Mouse (Mus musculus): ENCODE measurements around the gene Pdcd6ip. TPM values are rescaled to one million over a fixed set of nuclear protein-coding genes. Genes with fewer than 3 reads are reported as not detected.

The Pdcd6ip gene
- polyA plus RNA-seq, 1 experiment from 2014 or later: 44.6 TPM

GRCm38 (mm10) chr9:113708361-113709280 lies 562 bp upstream of the Pdcd6ip start:
- H3K4me1 ChIP-seq (replicated peaks; ENCODE audit: control insufficient read depth, insufficient read depth, low read length): peaks cover 21% of the 10 kb centered on the region
- no peaks in the 10 kb centered on the region for H3K9me3 ChIP-seq (ENCODE audit: control insufficient read depth, low read length)
- peak overlapping the region; percentile 98 for H3K4me3 ChIP-seq (replicated peaks; ENCODE audit: low read length)
- no peaks in the 10 kb centered on the region for H3K36me3 ChIP-seq (ENCODE audit: control insufficient read depth, insufficient read depth)
- H3K27ac ChIP-seq (ENCODE audit: low read length): peak overlapping the region; percentile 67
- 56% methylated on average over 19 of the region's 19 CpGs for WGBS
- no peak for ATAC-seq
- H3K9ac ChIP-seq (replicated peaks; ENCODE audit: low read depth, low read length): peak overlapping the region; percentile 97
- H3K4me2 ChIP-seq (ENCODE audit: low read length): peak overlapping the region; percentile 93
- H3K27me3 ChIP-seq (replicated peaks; ENCODE audit: control insufficient read depth, insufficient read depth, low read length): no peaks in the 10 kb centered on the region

- no peak for ATAC-seq
- peak overlapping the region; percentile 93 for H3K4me2 ChIP-seq (ENCODE audit: low read length)
- H3K9me3 ChIP-seq (ENCODE audit: control insufficient read depth, low read length): no peaks in the 10 kb centered on the region
- no peaks in the 10 kb centered on the region for H3K27me3 ChIP-seq (replicated peaks; ENCODE audit: control insufficient read depth, insufficient read depth, low read length)
- WGBS: 61% methylated on average over 9 of the region's 9 CpGs
- H3K36me3 ChIP-seq (ENCODE audit: control insufficient read depth, insufficient read depth): no peaks in the 10 kb centered on the region
- H3K9ac ChIP-seq (replicated peaks; ENCODE audit: low read depth, low read length): peak overlapping the region; percentile 32; the same call in 1 of the 2 replicates
- peak overlapping the region; percentile 98 for H3K4me3 ChIP-seq (replicated peaks; ENCODE audit: low read length)
- H3K4me1 ChIP-seq (replicated peaks; ENCODE audit: control insufficient read depth, insufficient read depth, low read length): peaks cover 21% of the 10 kb centered on the region
- no peak overlapping the region for H3K27ac ChIP-seq (ENCODE audit: low read length)
These were observed 1.2 kb downstream of the Pdcd6ip start for GRCm38 (mm10) chr9:113706841-113707240.

- 86% methylated on average over 2 of the region's 2 CpGs for WGBS
- peaks cover 21% of the 10 kb centered on the region for H3K4me1 ChIP-seq (replicated peaks; ENCODE audit: control insufficient read depth, insufficient read depth, low read length)
- H3K27ac ChIP-seq (ENCODE audit: low read length): no peak overlapping the region
- peak overlapping the region; percentile 32; the same call in 1 of the 2 replicates for H3K9ac ChIP-seq (replicated peaks; ENCODE audit: low read depth, low read length)
- no peaks in the 10 kb centered on the region for H3K27me3 ChIP-seq (replicated peaks; ENCODE audit: control insufficient read depth, insufficient read depth, low read length)
- ATAC-seq: no peak
- no peaks in the 10 kb centered on the region for H3K9me3 ChIP-seq (ENCODE audit: control insufficient read depth, low read length)
- H3K4me2 ChIP-seq (ENCODE audit: low read length): peak overlapping the region; percentile 93
- no peak overlapping the region; the same call in 1 of the 2 replicates for H3K4me3 ChIP-seq (replicated peaks; ENCODE audit: low read length)
- no peaks in the 10 kb centered on the region for H3K36me3 ChIP-seq (ENCODE audit: control insufficient read depth, insufficient read depth)
These were observed 2.0 kb downstream of the Pdcd6ip start for GRCm38 (mm10) chr9:113706108-113706507.

GRCm38 (mm10) chr9:113701441-113702160 lies 6.5 kb downstream of the Pdcd6ip start:
- 84% methylated on average over 5 of the region's 5 CpGs for WGBS
- no peak for ATAC-seq
- Histone ChIP-seq H3K36me3 (ENCODE audit: control insufficient read depth, insufficient read depth) (no peaks in the 10 kb centered on the region), H3K4me1 (replicated peaks; ENCODE audit: control insufficient read depth, insufficient read depth, low read length) (peaks cover 14% of the 10 kb centered on the region), H3K4me2 (ENCODE audit: low read length) (no peak overlapping the region), H3K27ac (ENCODE audit: low read length) (no peak overlapping the region), H3K27me3 (replicated peaks; ENCODE audit: control insufficient read depth, insufficient read depth, low read length) (no peaks in the 10 kb centered on the region), H3K9ac (replicated peaks; ENCODE audit: low read depth, low read length) (no peak overlapping the region), H3K9me3 (ENCODE audit: control insufficient read depth, low read length) (no peaks in the 10 kb centered on the region), H3K4me3 (replicated peaks; ENCODE audit: low read length) (no peak overlapping the region)

GRCm38 (mm10) chr9:113687461-113687860 lies 20.6 kb downstream of the Pdcd6ip start:
- Histone ChIP-seq H3K27ac (ENCODE audit: low read length) (no peak overlapping the region), H3K9me3 (ENCODE audit: control insufficient read depth, low read length) (no peaks in the 10 kb centered on the region), H3K27me3 (replicated peaks; ENCODE audit: control insufficient read depth, insufficient read depth, low read length) (no peaks in the 10 kb centered on the region), H3K4me3 (replicated peaks; ENCODE audit: low read length) (no peak overlapping the region), H3K36me3 (ENCODE audit: control insufficient read depth, insufficient read depth) (peaks cover 17% of the 10 kb centered on the region), H3K4me2 (ENCODE audit: low read length) (no peak overlapping the region), H3K9ac (replicated peaks; ENCODE audit: low read depth, low read length) (no peak overlapping the region), H3K4me1 (replicated peaks; ENCODE audit: control insufficient read depth, insufficient read depth, low read length) (no peaks in the 10 kb centered on the region)
- 97% methylated on average over 12 of the region's 12 CpGs for WGBS
- ATAC-seq: no peak

GRCm38 (mm10) chr9:113673721-113674120 lies 34.3 kb downstream of the Pdcd6ip start:
- whole genome bisulfite sequencing: 95% methylated on average over 6 of the region's 6 CpGs

GRCm38 (mm10) chr9:113672352-113672751 lies 35.7 kb downstream of the Pdcd6ip start:
- ATAC-seq: no peak
- 92% methylated on average over 5 of the region's 5 CpGs for WGBS
- no peak overlapping the region for H3K27ac ChIP-seq (ENCODE audit: low read length)
- no peak overlapping the region for H3K4me3 ChIP-seq (replicated peaks; ENCODE audit: low read length)
- H3K4me1 ChIP-seq (replicated peaks; ENCODE audit: control insufficient read depth, insufficient read depth, low read length): no peaks in the 10 kb centered on the region
- no peak overlapping the region for H3K9ac ChIP-seq (replicated peaks; ENCODE audit: low read depth, low read length)
- no peaks in the 10 kb centered on the region for H3K27me3 ChIP-seq (replicated peaks; ENCODE audit: control insufficient read depth, insufficient read depth, low read length)
- H3K36me3 ChIP-seq (ENCODE audit: control insufficient read depth, insufficient read depth): peaks cover 48% of the 10 kb centered on the region
- H3K9me3 ChIP-seq (ENCODE audit: control insufficient read depth, low read length): peaks cover 8% of the 10 kb centered on the region
- no peak overlapping the region for H3K4me2 ChIP-seq (ENCODE audit: low read length)

More at GRCm38 (mm10) chr9:113673721-113674120, 34.3 kb downstream of the Pdcd6ip start:
- Histone ChIP-seq H3K4me3 (replicated peaks; ENCODE audit: low read length) (no peak overlapping the region), H3K36me3 (ENCODE audit: control insufficient read depth, insufficient read depth) (peaks cover 39% of the 10 kb centered on the region), H3K9ac (replicated peaks; ENCODE audit: low read depth, low read length) (no peak overlapping the region), H3K27ac (ENCODE audit: low read length) (no peak overlapping the region), H3K4me1 (replicated peaks; ENCODE audit: control insufficient read depth, insufficient read depth, low read length) (no peaks in the 10 kb centered on the region), H3K27me3 (replicated peaks; ENCODE audit: control insufficient read depth, insufficient read depth, low read length) (no peaks in the 10 kb centered on the region), H3K9me3 (ENCODE audit: control insufficient read depth, low read length) (no peaks in the 10 kb centered on the region), H3K4me2 (ENCODE audit: low read length) (no peak overlapping the region)
- ATAC-seq: no peak

- no peaks in the 10 kb centered on the region for H3K4me1 ChIP-seq (replicated peaks; ENCODE audit: control insufficient read depth, insufficient read depth, low read length)
- H3K4me2 ChIP-seq (ENCODE audit: low read length): no peak overlapping the region
- H3K9ac ChIP-seq (replicated peaks; ENCODE audit: low read depth, low read length): no peak overlapping the region
- no peak overlapping the region for H3K27ac ChIP-seq (ENCODE audit: low read length)
- WGBS: 88% methylated on average over 1 of the region's 1 CpGs
- no peaks in the 10 kb centered on the region for H3K27me3 ChIP-seq (replicated peaks; ENCODE audit: control insufficient read depth, insufficient read depth, low read length)
- no peak for ATAC-seq
- no peak overlapping the region for H3K4me3 ChIP-seq (replicated peaks; ENCODE audit: low read length)
- H3K36me3 ChIP-seq (ENCODE audit: control insufficient read depth, insufficient read depth): peaks cover 52% of the 10 kb centered on the region
- H3K9me3 ChIP-seq (ENCODE audit: control insufficient read depth, low read length): peaks cover 8% of the 10 kb centered on the region
These were observed 37.3 kb downstream of the Pdcd6ip start for GRCm38 (mm10) chr9:113670857-113671106.

- Histone ChIP-seq H3K36me3 (ENCODE audit: control insufficient read depth, insufficient read depth) (peaks cover 54% of the 10 kb centered on the region), H3K4me1 (replicated peaks; ENCODE audit: control insufficient read depth, insufficient read depth, low read length) (no peaks in the 10 kb centered on the region), H3K4me3 (replicated peaks; ENCODE audit: low read length) (no peak overlapping the region), H3K27ac (ENCODE audit: low read length) (no peak overlapping the region), H3K9ac (replicated peaks; ENCODE audit: low read depth, low read length) (no peak overlapping the region), H3K4me2 (ENCODE audit: low read length) (no peak overlapping the region), H3K9me3 (ENCODE audit: control insufficient read depth, low read length) (peaks cover 8% of the 10 kb centered on the region), H3K27me3 (replicated peaks; ENCODE audit: control insufficient read depth, insufficient read depth, low read length) (no peaks in the 10 kb centered on the region)
- ATAC-seq: no peak
- WGBS: 85% methylated on average over 7 of the region's 7 CpGs
These were observed 37.8 kb downstream of the Pdcd6ip start for GRCm38 (mm10) chr9:113670105-113670856.

Data from forebrain, embryonic 16.5 days (tissue).